Mouse (Mus musculus): ENCODE data around the gene Katnbl1. TPM values are rescaled to one million over a fixed set of nuclear protein-coding genes. Genes with fewer than 3 reads are reported as not detected.

Katnbl1 gene
- total RNA-seq, 2 experiments from 2014 or later: 4.2 to 4.4 TPM

Other genes starting within 250 kb of the Katnbl1 start
- gene Olfr1316, start 244.2 kb upstream of the Katnbl1 start, total RNA-seq (2021): not detected
- gene Olfr1317, start 238.9 kb upstream of the Katnbl1 start, total RNA-seq (2021): not detected
- gene Olfr1318, start 225.0 kb upstream of the Katnbl1 start, total RNA-seq (2021): not detected
- 1 to 10 TPM; 2.0 to 3.0 TPM for gene Lpcat4, start 139.7 kb upstream of the Katnbl1 start, total RNA-seq (2021)
- gene Nutm1, start 119.9 kb upstream of the Katnbl1 start, total RNA-seq (2021): not detected
- 10 to 100 TPM; 50.8 to 66.0 TPM for gene Nop10, start 117.3 kb upstream of the Katnbl1 start, total RNA-seq (2021)
- 10 to 100 TPM; 26.5 to 31.5 TPM for gene Slc12a6, start 113.4 kb upstream of the Katnbl1 start, total RNA-seq (2021)
- 1 to 10 TPM; 1.1 to 1.4 TPM for gene Gm21985, start 112.9 kb upstream of the Katnbl1 start, total RNA-seq (2021)
- 10 to 100 TPM; 70.8 to 70.9 TPM for gene Emc4, start 11.2 kb upstream of the Katnbl1 start, total RNA-seq (2021)
- 10 to 100 TPM; 17.3 TPM for gene Emc7, start 75.8 kb downstream of the Katnbl1 start, total RNA-seq (2021)
- gene Chrm5, start 101.6 kb downstream of the Katnbl1 start, total RNA-seq (2021): not detected
- 10 to 100 TPM; 15.3 to 22.5 TPM for gene Aven, start 113.8 kb downstream of the Katnbl1 start, total RNA-seq (2021)